Mouse (Mus musculus) layer of hippocampus, adult 9-11 months (tissue): ENCODE measurements at regions not wholly inside any gene's neighbourhood (a gene's known extent, or its start where the extent isn't known, plus 50 kb on each side); places are given as distances from the start of the nearest gene placed in this dataset.
"Not testable (repeated sequence)": the region's sequence is repeated elsewhere in the genome, so short reads cannot be mapped to it uniquely, and the experiment has no call there.

Source experiments
- DNase-seq: peaks from one replicate; pipeline ENCODE4 v3.0.0; 2022

- no peak for DNase-seq
Measured at GRCm38 (mm10) chr9:9342456-9343185, 103.7 kb upstream of the Arhgap42 start.

- no peak for DNase-seq
Measured at GRCm38 (mm10) chr9:9318624-9319023, 79.7 kb upstream of the Arhgap42 start.

- no peak for DNase-seq
Measured at GRCm38 (mm10) chr9:9316021-9316420, 77.1 kb upstream of the Arhgap42 start.

- no peak for DNase-seq
Measured at GRCm38 (mm10) chr9:9312274-9312673, 73.4 kb upstream of the Arhgap42 start.

- DNase-seq = no peak
Measured at GRCm38 (mm10) chr9:9311627-9312265, 72.8 kb upstream of the Arhgap42 start.

- DNase-seq = not testable (repeated sequence)
Measured at GRCm38 (mm10) chr9:9311040-9311583, 72.2 kb upstream of the Arhgap42 start.

GRCm38 (mm10) chr9:9290767-9291166, 51.9 kb upstream of the Arhgap42 start:
- no peak for DNase-seq

GRCm38 (mm10) chr9:9289570-9289969, 50.7 kb upstream of the Arhgap42 start:
- DNase-seq = no peak
